Mouse (Mus musculus) spleen, postnatal 14 days (tissue): Measurements from ENCODE around the gene Scgb1b10.
"Not testable (repeated sequence)": the region's sequence is repeated elsewhere in the genome, so short reads cannot be mapped to it uniquely, and the experiment has no call there.

Experiments used
- DNase-seq, 2 experiments: peaks; one replicate each; pipeline ENCODE4 v3.0.0; 2021 to 2022; ENCODE audit warnings: low spot score in 2 of 2

Gene Scgb1b10

GRCm38 (mm10) chr7:32100553-32100952 is at the start of gene Scgb1b10:
Gene Scgb1b10 (plus strand): TSS chr7:32100853.
- DNase-seq: not testable (repeated sequence)
